Mouse (Mus musculus): ENCODE results near the gene Rad23a.

Gene Rad23a

DNA sequence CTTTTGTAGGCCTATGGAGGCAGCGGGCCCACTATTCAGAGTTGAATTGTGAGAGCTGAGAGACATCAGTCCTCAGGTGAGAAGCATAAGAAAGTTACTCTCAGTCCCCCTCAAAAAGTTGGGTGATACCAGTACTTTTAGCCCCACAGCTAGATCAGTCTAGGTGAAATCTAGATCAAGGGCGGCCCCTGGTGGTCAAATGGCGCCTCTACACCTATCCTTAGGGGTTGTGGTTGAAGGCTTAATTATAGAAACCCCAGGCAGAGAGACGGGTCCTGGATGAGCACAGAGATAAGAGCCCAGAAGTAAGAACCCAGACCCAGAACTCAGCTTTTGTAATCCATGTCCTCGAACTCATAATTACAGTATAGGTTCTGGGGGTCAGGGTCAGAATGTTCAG lies 27.4 kb downstream of the Rad23a start:
- DNase-seq (ENCODE audit: low spot score), result peak; percentile 80

DNA sequence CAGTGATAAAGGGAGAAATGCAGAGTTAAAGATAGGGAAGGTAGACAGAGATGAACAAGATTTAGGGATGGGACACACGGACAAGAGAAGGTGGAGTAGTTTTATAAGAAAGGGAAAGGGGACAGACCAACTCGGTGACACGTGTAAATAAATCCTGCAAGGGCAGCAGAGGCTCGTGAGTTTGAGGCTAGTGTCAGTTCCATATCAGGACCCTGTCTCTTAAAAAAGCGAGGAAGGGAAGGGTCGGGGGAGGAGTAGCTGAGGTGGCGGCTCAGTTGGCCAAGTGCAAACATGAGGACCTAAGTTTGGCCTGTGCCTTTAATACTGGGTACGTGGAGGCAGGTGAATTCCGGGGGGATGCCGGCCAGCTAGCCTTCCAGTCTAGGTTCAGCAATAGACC lies 29.2 kb downstream of the Rad23a start:
- DNase-seq (ENCODE audit: low spot score), result no peak

DNA sequence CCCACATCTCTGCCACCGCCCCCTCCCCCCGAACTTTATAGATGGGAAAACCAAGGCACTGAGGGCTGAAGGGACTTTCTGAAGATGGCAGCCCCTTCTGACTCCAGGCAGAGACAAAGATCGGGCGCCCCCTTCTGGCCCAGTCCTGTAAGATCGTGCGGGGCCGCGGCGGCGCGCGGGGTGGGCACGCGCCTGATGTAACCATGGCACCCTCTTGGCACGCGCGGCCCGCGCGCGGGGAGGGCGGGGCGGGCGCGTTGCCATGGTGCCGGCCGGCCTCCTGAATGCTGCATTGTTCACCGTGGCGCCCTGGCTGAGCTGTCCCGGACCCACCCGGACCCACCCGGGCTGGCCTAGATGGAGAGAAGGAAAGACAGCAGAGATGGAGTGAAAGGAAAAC lies 29.6 kb downstream of the Rad23a start:
- DNase-seq (ENCODE audit: low spot score), result peak; percentile 99

DNA sequence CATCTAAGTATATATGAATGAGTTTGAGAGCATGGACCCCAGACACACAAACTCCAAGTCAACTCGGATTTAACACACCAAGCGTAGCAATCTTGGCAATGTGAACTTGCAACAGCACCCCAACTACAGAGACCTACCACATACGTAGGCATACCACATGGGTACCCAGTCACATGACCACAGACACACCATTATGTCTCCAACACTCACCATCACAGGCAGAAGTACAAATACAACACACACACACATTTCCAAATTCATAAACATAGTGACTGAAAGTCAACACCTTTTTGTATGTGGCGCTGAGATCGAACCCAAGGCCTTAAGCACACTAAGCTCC lies 30.6 kb downstream of the Rad23a start:
- no peak for DNase-seq (ENCODE audit: low spot score)

DNA sequence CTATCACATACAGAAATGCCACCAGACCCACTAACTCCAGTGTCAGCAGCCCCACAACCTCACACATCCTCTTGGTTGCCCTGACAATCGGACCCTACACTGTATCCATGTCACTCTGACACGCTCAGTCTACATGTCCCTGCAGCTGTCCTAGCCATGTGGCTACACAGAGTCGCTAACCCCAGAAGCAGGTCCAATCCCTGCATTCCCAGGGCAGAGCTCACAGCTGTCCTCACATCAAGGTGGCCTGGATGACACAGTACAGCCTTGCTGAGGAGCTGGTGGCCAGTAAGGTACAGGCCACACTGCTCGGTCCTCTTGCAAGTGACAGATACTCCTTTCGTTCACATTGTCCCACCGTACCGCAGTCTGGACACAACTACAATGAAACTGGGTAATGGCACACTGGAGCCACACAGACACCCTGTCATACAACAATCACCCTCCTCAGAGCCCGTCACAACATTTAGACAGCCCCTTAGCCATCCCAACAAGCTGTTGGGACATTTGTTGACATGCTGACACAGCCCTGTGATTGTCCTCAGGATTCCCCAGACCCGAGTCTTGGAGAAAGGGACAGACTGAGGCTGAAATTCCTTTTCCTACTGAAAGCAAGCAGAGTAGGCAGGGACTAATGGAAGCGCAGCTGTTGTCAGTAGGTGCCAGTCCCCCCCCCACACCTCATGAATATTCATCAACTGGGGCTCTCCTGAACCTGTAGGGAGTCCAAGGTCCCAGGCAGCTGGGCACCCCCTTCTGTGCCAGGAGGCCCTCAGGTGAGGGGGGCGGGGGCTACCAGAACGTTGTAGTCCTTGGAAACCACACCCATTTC lies 31.1 kb downstream of the Rad23a start:
- no peak for DNase-seq (ENCODE audit: low spot score)

DNA sequence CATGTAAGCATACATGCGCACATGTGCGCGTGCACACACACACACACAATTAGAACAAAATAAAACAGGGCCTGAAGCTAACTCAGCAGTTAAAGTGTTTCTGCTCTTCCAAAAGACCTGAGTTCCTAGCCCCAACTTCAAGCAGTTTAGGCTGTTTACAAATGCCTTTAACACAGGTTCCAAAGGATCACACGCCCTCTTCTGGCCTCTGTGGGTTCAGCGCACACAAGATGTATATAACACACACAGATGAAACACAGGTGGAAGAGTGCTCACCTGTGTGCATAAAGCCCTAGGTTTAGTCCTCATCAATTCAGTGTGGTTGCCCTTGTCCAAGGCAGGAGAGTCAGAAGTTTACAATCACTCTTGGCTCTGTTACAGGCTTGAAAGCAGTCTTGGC lies 34.4 kb downstream of the Rad23a start:
- no peak for DNase-seq (ENCODE audit: low spot score)

DNA sequence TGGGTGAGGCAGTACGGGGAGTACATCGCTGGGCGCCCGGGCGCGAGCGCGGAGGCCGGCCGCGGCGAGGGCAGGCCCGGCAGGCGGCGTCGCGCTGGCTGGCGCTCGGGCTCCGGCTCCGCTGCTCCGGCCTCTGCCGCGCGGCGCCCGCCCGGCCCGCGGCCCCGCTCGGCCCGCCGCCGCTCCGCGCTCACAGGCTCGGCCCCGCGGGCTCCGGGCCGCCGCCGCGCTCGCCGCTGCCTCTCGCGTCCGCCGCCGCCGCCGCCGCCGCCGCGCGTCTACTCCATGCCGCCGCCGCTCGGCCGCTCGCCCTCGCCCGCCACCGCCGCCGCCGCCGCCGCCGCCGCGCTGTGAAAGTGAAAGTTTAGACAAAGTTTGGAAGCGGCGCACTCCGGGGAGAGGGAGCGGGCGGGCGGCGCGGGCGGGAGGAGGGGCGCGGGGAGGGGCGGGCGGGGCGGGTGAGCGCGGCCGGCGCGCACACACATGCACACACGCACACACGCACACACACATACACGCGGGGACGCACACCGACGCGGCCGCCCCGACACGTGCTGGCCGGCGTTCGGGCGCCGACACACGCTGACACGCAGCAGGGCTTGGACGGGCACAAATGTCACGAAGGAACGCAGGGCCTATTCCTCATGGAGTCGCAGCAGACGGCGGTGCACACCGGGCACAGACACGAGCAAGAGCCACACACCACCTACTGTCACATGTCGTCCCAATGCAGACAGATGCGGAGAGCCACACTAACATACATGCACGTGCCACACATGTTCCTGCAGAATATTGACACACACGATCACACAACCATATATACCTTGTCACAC lies 40.2 kb downstream of the Rad23a start, which contains the start of gene Nfix:
Nfix (minus strand) TSS at position 346 of the 833 bp plus-strand sequence.
- DNase-seq (ENCODE audit: low spot score), result no peak

DNA sequence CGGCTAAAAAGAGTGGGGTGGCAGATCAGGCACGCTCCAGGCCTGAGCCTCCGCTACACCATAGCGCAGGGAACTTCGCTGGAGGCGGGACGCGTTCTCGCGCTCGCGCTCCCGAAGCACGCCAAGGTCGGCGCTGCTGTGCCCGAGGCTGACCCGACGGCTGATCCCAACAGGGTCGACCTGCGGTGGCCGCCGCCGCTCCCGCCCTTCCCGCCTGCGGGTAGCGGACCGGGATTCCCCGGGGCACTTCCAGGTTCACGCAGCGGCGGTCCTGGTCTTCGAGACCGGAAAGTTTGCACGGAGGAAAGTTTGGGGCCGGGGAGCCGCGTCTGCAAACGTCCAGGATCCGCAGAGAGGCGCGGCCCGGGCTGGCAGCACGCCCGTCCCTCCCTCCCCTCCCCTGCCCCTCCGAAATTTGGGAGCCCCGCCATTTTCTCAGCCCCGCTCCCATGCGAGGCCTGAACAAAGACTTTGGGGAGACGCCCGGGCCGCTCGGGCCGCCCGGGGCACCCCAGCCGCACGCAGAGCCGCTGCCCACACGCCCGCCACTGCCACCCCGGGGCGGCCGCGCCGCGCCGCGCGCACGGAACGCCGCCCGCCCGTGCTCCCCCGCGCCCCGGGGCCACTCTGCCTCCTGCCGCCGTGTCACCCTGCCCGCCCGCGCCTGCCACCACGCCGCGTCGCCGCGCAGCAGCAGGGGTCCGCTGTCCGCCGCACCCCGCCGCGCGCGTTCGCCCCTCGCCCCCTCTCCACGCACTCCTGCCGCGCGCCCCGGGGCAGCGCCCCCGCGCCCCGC lies 41.1 kb downstream of the Rad23a start:
- no peak for DNase-seq (ENCODE audit: low spot score)

DNA sequence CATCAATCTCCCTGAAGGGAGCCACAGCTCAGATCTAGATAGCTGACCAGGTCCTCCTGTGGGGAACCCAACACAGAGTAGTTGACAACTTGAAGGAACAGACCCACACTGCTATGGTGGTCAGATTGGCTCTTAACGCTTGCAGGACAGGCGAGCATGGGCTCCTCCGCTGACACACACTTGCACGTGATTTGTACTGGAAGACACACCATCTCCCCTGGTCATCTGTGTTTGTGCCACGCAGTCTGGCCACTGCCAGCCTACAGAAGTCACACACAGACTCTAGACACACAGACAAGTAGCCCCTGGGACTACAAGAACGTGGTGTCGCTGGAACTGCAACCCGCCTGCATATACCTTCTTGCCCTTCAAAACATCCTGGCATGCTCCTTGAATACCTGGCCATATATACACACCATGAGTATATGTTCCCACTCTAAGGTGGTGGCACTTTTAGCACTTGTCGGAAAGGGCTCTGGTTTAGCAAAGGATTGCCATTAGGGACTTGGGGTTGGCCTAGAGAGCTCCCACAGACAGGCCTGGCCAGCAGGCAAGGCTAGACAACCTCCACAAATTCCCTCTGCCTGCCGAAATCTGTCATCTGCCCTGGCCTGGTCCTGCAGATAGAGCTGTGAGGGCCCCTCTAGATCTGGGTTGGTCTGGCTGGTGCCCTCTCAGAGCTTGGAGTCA lies 41.9 kb downstream of the Rad23a start:
- no peak for DNase-seq (ENCODE audit: low spot score)

DNA sequence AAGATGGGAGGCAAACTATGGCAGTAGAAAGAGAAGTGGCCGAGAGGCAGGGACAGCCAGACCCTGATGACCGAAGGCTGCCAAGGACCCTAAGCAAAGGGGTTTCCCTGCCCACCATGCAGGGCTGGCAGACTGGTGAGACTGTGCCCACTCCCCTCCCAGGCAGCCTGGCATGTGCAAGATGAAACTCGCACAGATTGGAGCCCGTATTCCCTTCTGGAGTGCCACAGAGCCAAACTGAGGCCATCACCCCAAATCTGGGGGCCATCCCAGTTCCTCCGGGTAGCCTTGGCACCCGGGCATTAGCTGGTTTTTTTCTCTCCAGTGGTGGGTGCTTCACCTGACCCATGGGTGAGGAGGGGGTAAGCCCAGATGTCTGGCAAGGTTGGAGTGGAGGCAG lies 42.5 kb downstream of the Rad23a start:
- no peak for DNase-seq (ENCODE audit: low spot score)

DNA sequence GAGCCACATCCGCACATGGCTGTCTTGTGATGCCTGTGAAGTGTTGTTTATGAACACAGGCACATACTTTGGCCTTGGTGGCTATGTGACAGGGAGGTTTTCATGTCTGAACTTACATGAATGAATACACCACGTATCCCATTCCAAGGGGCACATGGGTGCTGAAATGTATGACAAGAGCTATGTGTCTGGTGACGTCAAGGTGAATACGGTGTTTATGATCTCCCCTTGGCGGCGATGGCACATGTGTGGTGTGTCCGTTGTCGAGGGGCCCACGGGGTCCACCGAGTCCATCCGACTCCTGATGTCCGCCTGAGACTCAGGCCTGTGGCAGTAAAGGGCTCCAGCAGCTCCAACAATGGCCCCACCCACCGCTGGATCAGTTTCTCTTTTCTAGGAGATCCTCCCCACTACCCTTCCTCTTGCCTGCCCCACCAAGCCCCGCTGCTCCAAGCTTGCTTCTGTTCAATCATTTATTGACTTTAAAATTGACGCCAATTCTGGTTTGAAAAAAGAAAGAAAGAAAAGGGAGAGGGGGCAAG lies 43.1 kb downstream of the Rad23a start:
- DNase-seq (ENCODE audit: low spot score), result no peak

DNA sequence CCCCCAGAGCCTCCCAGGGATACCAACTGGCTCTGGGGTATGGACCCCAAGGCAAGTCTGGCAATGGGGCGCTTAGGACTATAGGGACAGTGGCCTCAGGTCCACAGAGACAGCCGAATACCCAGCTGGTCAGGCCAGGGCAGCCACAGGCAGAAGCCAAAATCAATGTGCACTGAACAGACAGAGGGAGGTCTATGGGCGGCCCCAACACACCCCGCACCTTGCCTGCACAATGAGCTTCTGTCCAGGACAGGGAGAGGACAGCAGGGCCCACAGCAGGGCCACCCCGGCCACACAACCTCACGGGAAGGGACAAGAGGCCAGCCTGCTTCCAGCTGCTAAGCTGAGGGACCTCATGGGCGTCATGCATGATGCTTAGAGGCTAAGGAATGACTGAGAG lies 46.0 kb downstream of the Rad23a start:
- DNase-seq (ENCODE audit: low spot score), result no peak

DNA sequence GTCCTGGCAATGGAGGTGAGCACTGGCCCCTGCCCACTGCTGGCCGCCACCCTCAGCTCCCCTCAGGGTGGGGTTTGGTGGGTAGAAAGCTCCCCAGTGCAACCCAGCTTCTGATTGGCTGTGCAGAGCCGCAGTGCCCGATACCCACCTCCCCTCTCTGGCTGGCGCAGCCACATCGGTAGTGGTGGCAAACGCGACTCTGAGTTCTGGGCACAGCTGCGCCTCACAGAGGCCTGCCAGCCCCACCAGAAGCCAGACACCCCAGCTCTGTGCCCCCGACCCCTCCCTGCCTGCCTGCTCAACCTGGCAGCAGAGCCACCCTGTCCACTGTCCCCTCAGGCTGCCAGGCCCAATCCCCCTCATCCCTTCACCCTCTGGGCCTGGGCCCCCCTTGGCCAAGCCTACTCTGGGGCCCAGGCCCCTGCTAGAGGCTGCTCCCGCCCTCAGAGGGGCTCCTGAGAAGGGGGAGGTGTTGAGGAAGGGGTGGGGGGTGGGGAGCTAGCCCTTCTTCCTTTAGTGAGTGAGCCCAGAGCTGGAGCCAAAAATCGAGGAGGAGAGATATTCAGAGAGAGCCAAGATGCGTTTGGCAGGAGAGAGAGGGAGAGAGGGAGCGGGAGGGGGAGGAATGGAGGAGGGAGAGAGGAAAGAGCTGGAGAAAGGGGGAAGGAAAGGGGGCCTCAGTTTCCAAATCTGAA lies 46.5 kb downstream of the Rad23a start:
- no peak for DNase-seq (ENCODE audit: low spot score)

DNA sequence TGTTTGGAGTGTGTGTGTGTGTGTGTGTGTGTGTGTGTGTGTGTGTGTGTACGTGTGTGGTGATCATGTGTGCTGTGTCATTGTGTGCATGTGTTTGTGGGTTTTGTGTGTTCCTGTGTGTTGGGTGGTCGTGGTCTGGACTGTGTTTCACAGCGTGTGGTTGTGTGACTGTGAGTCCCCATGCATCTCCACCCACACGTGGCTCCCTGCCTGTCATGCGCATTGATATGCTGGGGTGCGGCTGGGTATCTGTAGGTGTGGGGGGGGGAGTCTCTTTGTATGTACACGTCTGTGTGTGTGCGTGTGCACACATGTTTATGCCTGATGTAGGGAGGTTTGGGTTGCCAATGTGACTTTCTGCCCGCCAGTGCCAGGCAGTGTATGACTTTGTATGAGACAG lies 47.3 kb downstream of the Rad23a start:
- DNase-seq (ENCODE audit: low spot score), result no peak

DNA sequence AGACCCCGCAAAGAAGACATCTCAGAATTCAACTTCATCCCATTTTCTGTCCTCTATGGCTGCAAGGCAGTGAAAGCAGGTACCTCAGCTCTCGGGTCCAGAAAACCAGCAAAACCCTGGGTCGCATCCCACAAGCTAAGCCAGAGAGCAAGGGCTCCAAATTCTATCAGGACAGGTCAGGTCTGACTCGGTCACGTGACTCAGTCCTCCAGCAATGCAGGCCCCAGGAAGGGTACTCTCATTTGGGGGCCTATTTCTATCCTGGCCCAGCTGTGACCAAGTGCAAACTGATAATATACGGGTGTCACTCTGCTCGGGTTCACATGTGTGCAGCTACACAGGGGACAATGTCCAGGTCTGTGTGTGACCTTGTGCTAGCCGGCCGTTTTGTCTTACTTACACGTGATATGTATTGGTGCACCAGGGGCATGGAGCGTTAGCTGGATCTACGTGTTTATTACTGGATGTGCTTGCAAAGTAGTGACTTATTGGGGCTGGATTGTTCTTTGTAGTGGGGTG lies 48.0 kb downstream of the Rad23a start:
- DNase-seq (ENCODE audit: low spot score), result no peak

DNA sequence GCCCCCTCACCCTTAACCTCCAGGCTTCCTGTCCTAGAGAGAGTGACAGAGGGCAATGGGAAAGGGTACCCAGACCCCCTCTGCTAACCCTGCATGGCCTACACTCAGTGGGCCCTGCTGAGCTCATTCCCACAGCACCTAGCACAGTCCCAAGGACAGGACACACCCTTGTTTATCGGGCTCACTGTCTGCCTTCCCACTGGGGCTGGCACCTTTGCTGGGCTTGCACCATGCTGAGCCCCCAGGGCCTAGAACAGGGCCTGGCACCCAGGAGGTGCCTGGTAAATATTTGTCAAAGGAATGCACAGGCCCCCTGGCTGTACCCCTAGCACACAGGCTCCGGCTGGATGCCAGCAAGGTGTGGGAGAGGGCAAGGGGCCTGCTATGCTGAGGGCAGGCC lies 49.9 kb downstream of the Rad23a start:
- no peak for DNase-seq (ENCODE audit: low spot score)

DNA sequence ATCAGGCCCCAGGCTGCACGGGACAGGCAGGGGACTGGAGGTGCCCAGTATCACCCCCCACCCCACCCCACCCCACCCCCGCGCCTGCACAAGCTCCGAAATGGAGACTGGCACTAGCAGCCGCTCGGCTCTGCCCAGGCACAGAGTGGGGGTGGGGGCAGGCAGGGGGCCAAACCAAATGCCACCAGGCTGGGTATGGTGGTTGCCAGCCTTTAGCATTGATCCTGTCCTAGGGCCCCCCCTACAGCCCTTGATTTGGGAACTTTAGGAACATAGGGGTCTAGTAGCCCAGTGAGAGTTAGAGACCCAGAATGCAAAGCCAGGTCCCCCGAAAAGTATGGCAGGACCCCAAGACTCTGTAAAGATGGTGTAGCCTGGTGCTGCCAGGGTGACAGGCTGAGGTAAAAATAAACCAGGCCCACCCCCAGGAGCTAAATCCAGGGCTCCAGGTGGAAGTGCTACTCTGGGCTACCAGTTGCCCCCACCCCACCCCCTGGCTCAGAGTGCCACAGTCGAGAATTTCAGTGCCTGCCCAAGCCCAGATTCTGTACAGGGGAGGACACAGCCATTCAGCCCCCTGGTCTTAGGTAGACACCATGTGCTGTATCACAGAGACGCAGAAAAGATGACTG lies 50.5 kb downstream of the Rad23a start:
- DNase-seq (ENCODE audit: low spot score), result no peak

DNA sequence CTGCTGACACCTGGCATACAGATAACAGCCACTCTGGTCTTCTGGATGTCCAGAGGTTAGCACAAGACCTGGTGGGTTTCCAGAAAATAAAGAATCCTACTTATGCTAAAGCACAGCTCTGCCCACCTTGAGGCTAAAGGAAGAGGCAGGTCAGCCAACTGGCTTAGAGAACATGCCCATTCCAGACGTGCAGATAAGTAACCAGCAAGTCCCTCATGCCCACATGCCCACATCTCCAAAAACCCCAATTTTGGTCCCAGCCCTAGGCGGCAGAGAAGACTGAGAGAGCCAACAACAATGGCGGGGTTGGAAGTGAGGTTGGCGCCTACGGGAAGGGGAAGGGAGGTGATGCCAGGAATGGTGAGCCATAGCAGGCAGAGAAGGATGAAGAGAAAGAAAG lies 51.1 kb downstream of the Rad23a start:
- DNase-seq (ENCODE audit: low spot score), result no peak

DNA sequence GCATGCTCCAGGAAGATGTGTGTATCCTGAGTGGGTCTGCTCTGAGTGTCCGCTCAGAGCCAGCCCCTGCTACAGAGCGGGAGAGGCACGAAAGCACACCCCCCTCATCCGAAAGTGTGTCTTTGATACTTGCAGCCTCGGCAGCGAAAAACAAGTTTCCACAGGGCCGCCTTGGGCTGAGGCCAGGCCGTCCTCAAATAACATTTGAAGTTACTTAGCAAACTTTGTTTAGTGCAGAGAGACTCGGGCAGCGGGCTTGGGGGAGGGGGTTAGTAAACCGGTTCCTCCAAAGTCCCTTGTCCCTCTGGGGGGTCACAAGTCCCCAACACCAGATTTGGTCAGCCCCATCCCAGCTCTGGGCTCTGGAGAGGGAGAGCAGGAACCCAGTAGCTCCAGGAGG lies 51.6 kb downstream of the Rad23a start:
- peak; percentile 76 for DNase-seq (ENCODE audit: low spot score)

DNA sequence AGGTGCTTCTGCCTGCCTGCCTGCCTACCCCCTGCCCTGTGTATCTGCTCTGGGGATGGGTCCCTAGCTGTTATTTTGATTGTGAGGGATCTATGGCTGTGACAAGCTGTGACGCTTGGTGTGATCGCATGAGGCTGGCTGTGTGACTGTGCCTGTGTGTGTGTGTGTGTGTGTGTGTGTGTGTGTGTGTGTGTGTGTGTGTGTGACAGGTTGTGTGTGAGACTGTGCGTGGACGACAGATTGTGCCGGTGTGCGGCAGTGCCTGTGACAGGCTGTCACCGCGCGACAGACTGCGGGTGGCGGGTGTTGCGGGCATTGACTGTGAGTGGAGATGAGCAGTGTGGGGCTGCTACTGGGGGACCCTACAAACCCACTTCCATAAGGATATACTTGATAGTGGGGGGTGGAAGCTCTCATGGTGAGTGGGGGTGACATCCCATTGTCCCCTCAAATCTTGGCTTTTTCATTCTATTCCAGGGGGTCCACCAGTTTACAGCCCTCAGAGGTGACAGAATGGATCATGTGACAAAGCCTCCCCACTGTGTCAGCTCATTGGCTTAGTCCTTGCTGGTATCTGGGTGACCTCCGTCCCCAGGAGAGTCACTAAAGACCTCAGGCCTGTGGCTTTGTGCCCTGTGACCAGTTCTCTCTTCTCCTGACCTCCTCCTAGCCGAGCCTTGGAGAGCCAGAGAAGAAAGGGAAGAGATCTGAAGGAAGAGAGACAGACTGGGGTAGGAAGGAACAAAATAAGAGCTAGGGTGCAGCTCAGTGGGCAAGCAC lies 52.8 kb downstream of the Rad23a start:
- DNase-seq (ENCODE audit: low spot score), result no peak
